Mouse (Mus musculus) cortical plate, adult 2 months (tissue): ENCODE measurements around the gene Jmjd6.

Source experiments
- CTCF ChIP-seq: fragments of 200-500 bp; IDR thresholded peaks from 2 replicates; pipeline ENCODE4 v1.5.1; 2011; ENCODE audit warnings: mild to moderate bottlenecking, control low read depth, low read length; ENCODE audit not compliant: insufficient read depth; ENCODE audit errors: extremely low read depth
- POLR2A ChIP-seq: fragments of 200-500 bp; IDR thresholded peaks from 2 replicates; pipeline ENCODE4 v1.6.1; 2011; ENCODE audit warnings: mild to moderate bottlenecking, low read length, control low read depth; ENCODE audit not compliant: insufficient read depth; ENCODE audit errors: extremely low read depth

GRCm38 (mm10) chr11:116842531-116843260 is 553 bp downstream of the Jmjd6 start:
- TF ChIP-seq CTCF (no peak), POLR2A (no peak)
